Mouse (Mus musculus): ENCODE measurements around the gene Armcx5.

DNA sequence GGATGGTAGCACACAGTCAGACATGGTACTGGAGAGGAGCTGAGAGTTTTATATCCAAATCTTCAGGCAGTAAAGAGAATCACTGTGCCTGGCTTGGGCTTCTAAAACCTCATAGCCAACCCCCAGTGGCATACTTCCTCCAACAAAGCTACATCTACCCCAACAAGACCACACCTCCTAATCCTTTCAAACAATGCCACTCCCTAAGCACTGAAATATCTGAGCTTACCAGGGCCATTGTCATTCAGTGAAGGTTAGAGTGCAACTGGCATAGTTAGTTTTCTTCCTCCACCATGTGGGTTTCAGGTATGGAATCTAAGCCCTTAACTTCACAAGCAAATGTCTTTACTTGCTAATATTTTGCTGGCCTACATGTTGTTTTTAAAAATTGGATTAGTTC, 49.0 kb downstream of the Armcx5 start:
- TF ChIP-seq CTCF (IDR thresholded peaks at IDR 0.05; ENCODE audit: extremely low read depth, insufficient read depth, low read length) (no peak), POLR2A (IDR thresholded peaks at IDR 0.05; ENCODE audit: extremely low read depth, insufficient read depth, low read length) (no peak)

Measured in cortical plate, adult 2 months (tissue).